Mouse (Mus musculus): ENCODE data around the gene Usp18. TPM values are rescaled to one million over a fixed set of nuclear protein-coding genes. Genes with fewer than 3 reads are reported as not detected.

Usp18 gene
- polyA plus RNA-seq, 1 experiment from 2014 or later, result 0.38 TPM

GRCm38 (mm10) chr6:121272075-121272800 is 26.5 kb downstream of the Usp18 start:
- Histone ChIP-seq H3K36me3 (no peaks in the 10 kb centered on the region), H3K4me3 (peak overlapping the region; percentile 53), H3K9me3 (replicated peaks) (no peaks in the 10 kb centered on the region), H3K27me3 (ENCODE audit: low read depth, poor library complexity, severe bottlenecking) (no peaks in the 10 kb centered on the region), H3K4me1 (peaks cover 10% of the 10 kb centered on the region; the same call in 1 of the 2 replicates), H3K27ac (replicated peaks) (peak overlapping the region; percentile 78)
- WGBS, result 18% methylated on average over 17 of the region's 17 CpGs
- DNase-seq (ENCODE audit: low spot score), result peak; percentile 80

- Histone ChIP-seq H3K27ac (replicated peaks) (no peak overlapping the region), H3K9me3 (replicated peaks) (no peaks in the 10 kb centered on the region), H3K27me3 (ENCODE audit: low read depth, poor library complexity, severe bottlenecking) (no peaks in the 10 kb centered on the region), H3K4me3 (no peak overlapping the region), H3K36me3 (no peaks in the 10 kb centered on the region), H3K4me1 (peaks cover 10% of the 10 kb centered on the region; the same call in 1 of the 2 replicates)
- 82% methylated on average over 3 of the region's 3 CpGs for WGBS
- DNase-seq (ENCODE audit: low spot score), result no peak
Observed at GRCm38 (mm10) chr6:121274356-121274755, 28.6 kb downstream of the Usp18 start.

- Histone ChIP-seq H3K4me3 (no peak overlapping the region), H3K27me3 (ENCODE audit: low read depth, poor library complexity, severe bottlenecking) (no peaks in the 10 kb centered on the region), H3K36me3 (no peaks in the 10 kb centered on the region), H3K4me1 (no peaks in the 10 kb centered on the region), H3K27ac (replicated peaks) (no peak overlapping the region), H3K9me3 (replicated peaks) (no peaks in the 10 kb centered on the region)
- no peak for DNase-seq (ENCODE audit: low spot score)
- WGBS, result 84% methylated on average over 5 of the region's 5 CpGs
Observed at GRCm38 (mm10) chr6:121284132-121284531, 38.4 kb downstream of the Usp18 start.

DNA sequence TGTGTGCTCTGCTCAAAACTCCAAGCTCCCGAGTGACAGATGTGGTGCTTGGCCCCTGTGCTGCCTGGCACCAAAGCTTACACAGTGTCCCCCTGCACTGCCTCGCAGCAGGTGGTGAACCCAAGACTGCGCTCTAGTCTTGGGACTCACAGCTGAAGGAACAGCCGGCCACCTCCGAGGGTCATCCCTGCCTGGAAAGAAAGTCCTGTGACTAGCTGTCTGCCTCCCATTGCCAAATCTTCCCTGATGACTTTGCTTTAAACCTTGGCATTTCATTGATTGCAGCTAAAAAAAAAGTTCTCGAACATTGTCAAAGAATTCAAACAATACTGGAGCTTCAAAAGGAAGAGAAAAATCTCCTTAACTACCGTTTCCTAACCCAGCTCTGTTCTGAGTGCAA is 53.6 kb downstream of the Usp18 start:
- H3K9me3 ChIP-seq (replicated peaks), result no peaks in the 10 kb centered on the region
- H3K27me3 ChIP-seq (ENCODE audit: low read depth, poor library complexity, severe bottlenecking), result peaks cover 19% of the 10 kb centered on the region
- H3K27ac ChIP-seq (replicated peaks), result no peak overlapping the region
- H3K4me1 ChIP-seq, result peaks cover 23% of the 10 kb centered on the region
- H3K36me3 ChIP-seq, result no peaks in the 10 kb centered on the region
- 56% methylated on average over 7 of the region's 7 CpGs for WGBS
- no peak for DNase-seq (ENCODE audit: low spot score)
- H3K4me3 ChIP-seq, result no peak overlapping the region

DNA sequence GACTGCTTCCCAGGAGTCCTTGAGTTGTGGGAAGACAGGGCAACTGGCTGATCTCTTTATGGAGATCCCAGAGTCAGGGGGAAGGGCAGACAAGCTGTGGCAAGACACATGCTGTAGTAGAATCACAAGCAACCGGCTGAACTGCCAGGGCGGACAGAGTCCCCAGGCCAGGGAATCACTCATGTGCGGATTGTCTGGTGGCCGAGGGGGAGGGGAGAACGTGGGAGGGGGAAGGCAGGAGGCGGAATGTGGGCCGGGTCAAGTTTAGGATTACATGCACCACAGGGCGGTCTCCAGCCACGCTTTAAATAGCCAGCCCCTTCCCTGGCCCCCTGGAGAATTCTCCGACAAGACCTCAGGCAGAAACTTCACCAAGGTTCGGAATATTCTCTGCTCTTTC is 54.2 kb downstream of the Usp18 start, which contains the start of gene Slc6a13:
TSS of gene Slc6a13 (plus strand) at position 274 of the 400 bp plus-strand sequence.
- DNase-seq (ENCODE audit: low spot score), result peak; percentile 78
- Histone ChIP-seq H3K4me3 (peak within 1 kb of the TSS; percentile 27; the same call in 1 of the 2 replicates), H3K36me3 (no peaks in the 10 kb centered on the region), H3K27ac (replicated peaks) (peak within 1 kb of the TSS; percentile 57), H3K27me3 (ENCODE audit: low read depth, poor library complexity, severe bottlenecking) (peaks cover 19% of the 10 kb centered on the region), H3K4me1 (peaks cover 26% of the 10 kb centered on the region), H3K9me3 (replicated peaks) (no peaks in the 10 kb centered on the region)
- 3% methylated on average over 11 of the region's 11 CpGs for WGBS

- peak overlapping the region; percentile 27; the same call in 1 of the 2 replicates for H3K4me3 ChIP-seq
Observed at GRCm38 (mm10) chr6:121300504-121300903, 54.8 kb downstream of the Usp18 start.

DNA sequence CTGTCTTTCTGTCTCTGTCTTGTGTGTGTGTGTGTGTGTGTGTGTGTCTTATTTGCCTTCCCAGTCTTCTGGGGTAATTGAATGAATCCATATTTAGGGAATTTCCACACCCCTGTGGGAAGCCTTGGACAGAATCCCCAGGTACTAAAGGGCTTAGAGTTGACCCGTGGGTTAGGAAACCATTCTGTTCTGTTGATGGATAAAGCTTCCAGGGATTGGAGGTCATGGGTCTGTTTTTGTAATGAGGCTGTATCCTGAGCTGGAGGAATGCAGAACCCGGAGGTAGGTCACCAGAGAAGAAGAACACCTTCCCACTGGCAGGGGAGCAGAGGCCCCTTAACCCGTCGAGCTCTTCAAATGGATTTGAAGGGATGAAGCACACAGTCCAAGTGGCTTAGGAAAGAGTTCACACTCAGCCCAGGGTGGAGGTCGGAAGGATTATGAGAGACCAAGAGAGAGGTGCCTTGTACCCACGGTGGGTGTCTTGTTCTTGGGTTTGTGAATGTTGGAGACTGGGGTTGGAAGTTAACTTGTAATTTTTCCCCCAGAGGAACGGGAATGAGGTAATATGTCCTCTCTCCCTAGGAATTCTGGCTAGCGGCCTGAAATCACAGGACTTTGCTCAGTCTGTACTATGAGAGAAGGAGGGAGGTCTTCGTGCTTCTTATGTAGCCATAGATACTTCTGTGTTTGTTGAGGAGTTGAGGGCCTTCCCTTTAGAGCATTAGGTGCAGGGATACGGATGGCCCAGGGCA is 57.9 kb downstream of the Usp18 start:
- Histone ChIP-seq H3K9me3 (replicated peaks) (no peaks in the 10 kb centered on the region), H3K27me3 (ENCODE audit: low read depth, poor library complexity, severe bottlenecking) (peaks cover 19% of the 10 kb centered on the region), H3K4me3 (no peak overlapping the region), H3K4me1 (peaks cover 26% of the 10 kb centered on the region), H3K27ac (replicated peaks) (no peak overlapping the region), H3K36me3 (no peaks in the 10 kb centered on the region)
- 68% methylated on average over 10 of the region's 10 CpGs for WGBS
- DNase-seq (ENCODE audit: low spot score), result no peak

More at GRCm38 (mm10) chr6:121300504-121300903, 54.8 kb downstream of the Usp18 start:
- H3K4me1 ChIP-seq, result peaks cover 26% of the 10 kb centered on the region
- DNase-seq (ENCODE audit: low spot score), result no peak
- no peaks in the 10 kb centered on the region for H3K36me3 ChIP-seq
- no peaks in the 10 kb centered on the region for H3K9me3 ChIP-seq (replicated peaks)
- H3K27me3 ChIP-seq (ENCODE audit: low read depth, poor library complexity, severe bottlenecking), result peaks cover 19% of the 10 kb centered on the region
- WGBS, result 63% methylated on average over 9 of the region's 9 CpGs
- H3K27ac ChIP-seq (replicated peaks), result peak overlapping the region; percentile 57; the same call in 1 of the 2 replicates

DNA sequence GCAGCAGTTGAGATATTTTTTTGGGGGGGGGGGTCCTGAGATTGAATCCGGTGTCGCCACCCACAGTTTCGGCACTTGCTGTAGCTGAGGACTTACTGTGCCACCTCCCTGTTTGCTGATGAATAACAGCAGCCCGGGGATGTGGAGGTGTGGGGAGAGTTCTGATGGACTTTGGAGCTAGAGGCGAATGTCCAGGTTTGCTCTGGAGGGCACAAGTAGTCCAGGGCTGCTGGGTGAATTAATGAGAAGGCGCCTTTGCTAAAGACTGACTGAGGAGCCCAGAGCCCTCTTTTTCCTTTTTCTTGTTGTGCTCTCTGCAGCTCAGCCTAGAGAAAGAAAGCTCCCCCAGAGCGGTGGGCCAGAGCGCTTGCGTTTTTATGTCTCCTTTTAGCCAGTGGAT is 58.9 kb downstream of the Usp18 start:
- 87% methylated on average over 9 of the region's 9 CpGs for WGBS
- no peaks in the 10 kb centered on the region for H3K9me3 ChIP-seq (replicated peaks)
- no peak overlapping the region for H3K27ac ChIP-seq (replicated peaks)
- peaks cover 19% of the 10 kb centered on the region for H3K27me3 ChIP-seq (ENCODE audit: low read depth, poor library complexity, severe bottlenecking)
- no peaks in the 10 kb centered on the region for H3K36me3 ChIP-seq
- H3K4me3 ChIP-seq, result no peak overlapping the region
- H3K4me1 ChIP-seq, result peaks cover 20% of the 10 kb centered on the region
- DNase-seq (ENCODE audit: low spot score), result no peak

- no peak for DNase-seq (ENCODE audit: low spot score)
- 88% methylated on average over 3 of the region's 3 CpGs for WGBS
- Histone ChIP-seq H3K27ac (replicated peaks) (no peak overlapping the region), H3K27me3 (ENCODE audit: low read depth, poor library complexity, severe bottlenecking) (peaks cover 16% of the 10 kb centered on the region), H3K4me1 (peaks cover 11% of the 10 kb centered on the region), H3K9me3 (replicated peaks) (no peaks in the 10 kb centered on the region), H3K4me3 (no peak overlapping the region), H3K36me3 (no peaks in the 10 kb centered on the region)
Observed at GRCm38 (mm10) chr6:121305571-121305970, 59.9 kb downstream of the Usp18 start.

DNA sequence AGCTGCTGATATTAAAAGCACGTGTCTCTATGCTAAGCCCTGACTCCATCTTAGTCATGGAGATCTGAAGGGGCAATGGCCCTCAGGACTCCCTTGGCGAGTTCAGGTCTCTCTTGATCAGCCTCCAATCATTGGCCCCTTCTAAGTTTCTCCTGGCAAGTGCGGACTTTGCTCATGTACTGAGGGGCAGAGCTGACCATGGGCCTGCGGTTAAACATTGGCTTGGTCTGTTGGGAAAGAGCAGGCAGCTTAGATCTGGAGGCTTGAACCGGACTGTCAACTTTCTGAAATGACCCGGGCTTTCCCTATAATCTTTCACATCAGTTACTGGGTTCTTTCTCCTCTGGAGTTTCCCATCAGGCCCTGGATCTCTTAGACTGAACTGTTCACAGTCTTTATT is 65.3 kb downstream of the Usp18 start:
- no peak overlapping the region for H3K4me3 ChIP-seq
- H3K9me3 ChIP-seq (replicated peaks), result no peaks in the 10 kb centered on the region
- H3K27ac ChIP-seq (replicated peaks), result no peak overlapping the region
- H3K27me3 ChIP-seq (ENCODE audit: low read depth, poor library complexity, severe bottlenecking), result no peaks in the 10 kb centered on the region
- WGBS, result 93% methylated on average over 6 of the region's 6 CpGs
- DNase-seq (ENCODE audit: low spot score), result no peak
- no peaks in the 10 kb centered on the region for H3K36me3 ChIP-seq
- no peaks in the 10 kb centered on the region for H3K4me1 ChIP-seq

GRCm38 (mm10) chr6:121319099-121319498 is 73.4 kb downstream of the Usp18 start:
- WGBS, result 71% methylated on average over 6 of the region's 6 CpGs
- Histone ChIP-seq H3K27me3 (ENCODE audit: low read depth, poor library complexity, severe bottlenecking) (no peaks in the 10 kb centered on the region), H3K4me3 (no peak overlapping the region), H3K36me3 (no peaks in the 10 kb centered on the region), H3K4me1 (no peaks in the 10 kb centered on the region), H3K9me3 (replicated peaks) (no peaks in the 10 kb centered on the region), H3K27ac (replicated peaks) (no peak overlapping the region)
- DNase-seq (ENCODE audit: low spot score), result no peak
